Mouse (Mus musculus): ENCODE results near the gene Casc3.

Casc3 gene

GRCm38 (mm10) chr11:98773635-98774295 is 30.9 kb upstream of the Casc3 start:
- DNase-seq (ENCODE audit: low spot score) = peak; percentile 99

GRCm38 (mm10) chr11:98774582-98775347 is 29.9 kb upstream of the Casc3 start, which contains the start of gene Nr1d1:
TSS of gene Nr1d1 (minus strand) at chr11:98775333.
- DNase-seq (ENCODE audit: low spot score) = no peak

- peak; percentile 98 for DNase-seq (ENCODE audit: low spot score)
These were observed 29.2 kb upstream of the Casc3 start for GRCm38 (mm10) chr11:98775348-98776051.

GRCm38 (mm10) chr11:98776052-98776764 is 28.5 kb upstream of the Casc3 start:
- DNase-seq (ENCODE audit: low spot score) = no peak

GRCm38 (mm10) chr11:98776843-98777590 is 27.7 kb upstream of the Casc3 start:
- DNase-seq (ENCODE audit: low spot score) = no peak

GRCm38 (mm10) chr11:98777888-98778287 is 26.8 kb upstream of the Casc3 start:
- DNase-seq (ENCODE audit: low spot score) = no peak

- no peak for DNase-seq (ENCODE audit: low spot score)
These were observed 22.7 kb upstream of the Casc3 start for GRCm38 (mm10) chr11:98781851-98782512.

GRCm38 (mm10) chr11:98782651-98783235 is 22.0 kb upstream of the Casc3 start:
- DNase-seq (ENCODE audit: low spot score) = no peak

GRCm38 (mm10) chr11:98783236-98783696 is 21.4 kb upstream of the Casc3 start:
- DNase-seq (ENCODE audit: low spot score) = peak; percentile 91

GRCm38 (mm10) chr11:98784139-98784538 is 20.6 kb upstream of the Casc3 start:
- no peak for DNase-seq (ENCODE audit: low spot score)

GRCm38 (mm10) chr11:98785214-98785613 is 19.5 kb upstream of the Casc3 start:
- no peak for DNase-seq (ENCODE audit: low spot score)

GRCm38 (mm10) chr11:98785772-98786281 is 18.9 kb upstream of the Casc3 start:
- DNase-seq (ENCODE audit: low spot score) = no peak

- peak; percentile 89 for DNase-seq (ENCODE audit: low spot score)
These were observed 18.1 kb upstream of the Casc3 start for GRCm38 (mm10) chr11:98786359-98787214.

- no peak for DNase-seq (ENCODE audit: low spot score)
These were observed 17.5 kb upstream of the Casc3 start for GRCm38 (mm10) chr11:98787229-98787628.

GRCm38 (mm10) chr11:98787691-98788090 is 17.0 kb upstream of the Casc3 start:
- DNase-seq (ENCODE audit: low spot score) = no peak

GRCm38 (mm10) chr11:98788139-98788538 is 16.6 kb upstream of the Casc3 start:
- DNase-seq (ENCODE audit: low spot score) = no peak

- DNase-seq (ENCODE audit: low spot score) = peak; percentile 66
These were observed 16.0 kb upstream of the Casc3 start for GRCm38 (mm10) chr11:98788550-98789218.

- no peak for DNase-seq (ENCODE audit: low spot score)
These were observed 15.4 kb upstream of the Casc3 start for GRCm38 (mm10) chr11:98789219-98789807.
